Mouse (Mus musculus) hindlimb bud, embryonic 11.5 days (tissue): ENCODE measurements around the gene Cyp2d9.
"Not testable (repeated sequence)": the region's sequence is repeated elsewhere in the genome, so short reads cannot be mapped to it uniquely, and the experiment has no call there.

Experiments
- DNase-seq: peaks from one replicate; pipeline ENCODE4 v3.0.0-alpha.2; 2012; ENCODE audit warnings: low read depth, low spot score; ENCODE audit errors: extremely low spot score

Cyp2d9 gene

GRCm38 (mm10) chr15:82445196-82445595, 12.0 kb downstream of the Cyp2d9 start:
- DNase-seq, result no peak

DNA sequence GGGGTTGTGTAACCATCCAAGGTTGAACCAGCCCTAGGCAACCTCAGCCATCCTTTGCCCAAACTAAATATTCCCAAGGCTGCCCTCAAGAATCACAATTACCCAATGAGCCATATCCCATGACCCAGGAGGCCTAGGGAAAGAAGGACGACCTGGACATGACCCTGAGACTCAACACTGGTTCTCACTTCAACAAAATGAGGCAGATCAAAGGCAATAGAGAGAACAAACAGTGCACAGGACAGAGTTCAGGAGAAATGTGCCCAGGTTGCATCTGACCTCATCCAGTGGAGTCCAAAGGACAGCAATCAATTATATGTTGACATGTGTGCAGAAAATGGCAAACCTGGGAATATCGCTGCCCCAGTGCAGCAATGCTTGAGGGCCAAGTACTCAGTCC, 16.8 kb downstream of the Cyp2d9 start:
- not testable (repeated sequence) for DNase-seq

DNA sequence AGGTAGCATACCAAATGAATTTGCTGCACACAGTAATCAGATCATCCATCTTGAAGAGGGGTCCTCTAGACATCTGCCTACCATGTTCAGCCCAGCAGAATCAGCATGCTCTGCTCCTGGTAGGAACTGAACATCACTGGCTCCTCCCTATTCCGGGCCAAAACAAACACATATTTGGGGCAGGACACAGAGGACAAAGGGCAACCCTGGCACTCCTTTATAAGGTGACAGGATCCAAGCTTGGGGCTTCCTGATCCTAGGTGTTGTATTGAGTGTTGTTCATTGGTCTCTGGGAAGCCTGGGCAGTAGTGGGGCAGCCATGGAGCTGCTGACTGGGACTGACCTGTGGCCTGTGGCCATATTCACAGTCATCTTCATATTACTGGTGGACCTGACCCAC, 18.9 kb downstream of the Cyp2d9 start:
- DNase-seq, result not testable (repeated sequence)

DNA sequence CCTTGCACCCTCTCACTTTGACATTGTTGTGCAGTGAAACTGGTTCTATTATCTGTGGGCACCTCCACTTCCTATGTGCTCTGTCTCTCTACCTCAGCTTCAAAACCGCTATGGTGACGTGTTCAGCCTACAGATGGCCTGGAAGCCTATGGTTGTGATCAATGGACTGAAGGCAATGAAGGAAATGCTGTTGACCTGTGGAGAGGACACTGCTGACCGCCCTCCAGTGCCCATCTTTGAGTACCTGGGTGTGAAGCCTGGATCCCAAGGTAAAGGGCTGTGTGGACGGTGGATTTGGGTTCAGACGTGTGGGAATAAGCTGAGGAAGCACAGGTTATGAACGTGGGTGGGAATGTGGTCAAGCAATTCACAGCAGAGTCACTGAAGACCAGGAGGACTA, 20.3 kb downstream of the Cyp2d9 start:
- DNase-seq, result not testable (repeated sequence)

- DNase-seq, result not testable (repeated sequence)
Observed at GRCm38 (mm10) chr15:82456086-82456790, 23.0 kb downstream of the Cyp2d9 start.

DNA sequence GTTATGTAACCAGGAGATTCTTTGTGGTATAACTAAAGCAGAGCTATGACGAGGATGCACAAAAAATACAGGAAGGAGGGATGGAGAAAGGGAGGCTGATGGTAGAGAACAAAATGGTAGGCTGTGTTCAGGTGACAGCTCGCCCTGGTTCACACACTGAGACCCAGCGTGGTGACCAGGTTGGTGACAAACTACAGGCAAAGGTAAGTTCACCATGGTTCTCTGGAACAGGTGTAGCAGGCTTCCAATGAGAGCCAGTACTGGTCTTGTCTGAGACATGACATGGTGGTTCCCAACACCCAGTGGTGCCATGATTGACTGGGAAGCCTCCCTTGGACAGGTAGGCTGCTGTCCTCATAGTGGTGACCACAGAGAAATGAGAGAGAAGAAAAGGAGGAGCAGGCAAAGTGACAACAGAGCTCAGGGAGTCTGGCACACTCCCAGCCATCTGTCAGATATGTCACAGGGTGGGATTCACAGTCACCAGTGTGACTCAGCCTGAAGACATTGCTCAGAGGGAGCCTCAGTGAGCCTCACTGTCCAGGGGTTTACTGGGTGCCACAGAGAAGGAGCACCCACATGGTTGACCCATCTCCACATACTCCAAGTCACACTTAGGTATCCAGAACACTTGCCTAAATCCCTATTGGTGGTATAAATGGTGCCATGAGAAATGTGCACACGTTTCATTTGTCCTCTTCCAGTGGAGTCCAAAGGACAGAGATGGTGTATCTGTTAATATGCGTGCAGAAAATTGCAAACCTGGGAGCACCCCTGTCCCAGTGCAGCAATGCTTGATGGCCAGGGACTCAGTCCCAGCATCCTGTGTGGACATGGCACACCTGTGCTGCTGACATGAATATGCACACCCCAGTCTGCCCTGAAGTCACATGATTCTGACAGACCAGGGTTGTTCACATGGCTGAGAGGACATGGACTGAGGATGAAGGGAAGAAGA, 24.1 kb downstream of the Cyp2d9 start:
- no peak for DNase-seq

DNA sequence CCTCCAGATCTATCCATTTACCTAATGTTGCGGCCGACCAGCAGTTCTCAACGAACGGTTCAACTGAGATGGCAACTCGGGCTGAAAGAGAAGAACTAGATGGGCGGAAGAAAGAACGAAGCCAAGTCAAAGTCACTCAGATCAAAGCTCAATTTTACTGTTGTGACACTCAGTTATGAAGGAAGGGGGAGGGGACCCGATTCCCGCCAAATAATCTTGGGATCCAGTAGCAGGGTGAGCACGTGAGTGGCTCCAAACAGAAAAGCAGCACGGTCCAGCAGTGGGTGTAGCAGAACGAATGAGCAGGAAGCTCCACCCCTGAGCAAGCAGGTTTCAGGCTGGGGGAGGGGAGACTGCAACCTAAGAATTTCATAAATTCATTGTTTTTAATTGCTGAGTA, 26.0 kb downstream of the Cyp2d9 start:
- not testable (repeated sequence) for DNase-seq

DNA sequence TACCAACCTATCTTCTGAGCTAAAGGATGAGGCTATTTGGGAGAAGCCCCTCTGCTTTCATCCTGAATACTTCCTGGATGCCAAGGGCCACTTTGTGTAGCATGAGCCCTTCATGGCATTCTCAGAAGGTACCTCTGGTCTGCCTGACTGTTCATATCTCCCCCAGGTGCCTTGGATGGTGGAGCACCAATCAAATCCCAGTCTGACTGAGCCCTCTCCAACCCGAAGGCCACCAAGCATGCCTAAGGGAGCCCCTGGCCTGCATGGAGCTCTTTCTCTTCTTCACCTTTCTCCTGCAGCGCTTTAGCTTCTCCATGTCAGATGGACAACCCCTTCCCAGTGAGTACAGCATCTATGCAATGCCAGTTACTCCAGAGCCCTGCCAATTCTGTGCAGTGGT, 31.5 kb downstream of the Cyp2d9 start:
- no peak for DNase-seq

- not testable (repeated sequence) for DNase-seq
Observed at GRCm38 (mm10) chr15:82494273-82494672, 61.0 kb downstream of the Cyp2d9 start.
